Mouse (Mus musculus): ENCODE data around the gene Gm47841.

GRCm38 (mm10) chr15:101077813-101078730 is 30.9 kb upstream of the Gm47841 start, which contains the start of gene Fignl2:
- no peak for TF ChIP-seq CTCF (IDR thresholded peaks at IDR 0.05; ENCODE audit: low read depth, low read length)
- TF ChIP-seq POLR2A (IDR thresholded peaks at IDR 0.05; ENCODE audit: extremely low read depth, insufficient read depth, low read length): no peak
